Mouse (Mus musculus) CD8-positive naive resting alpha-beta T cell, adult 2 months (primary cell): ENCODE results near the gene Ntsr2.

ENCODE experiments used
- DNase-seq, 2 experiments: peaks; one replicate each; pipeline ENCODE4 v3.0.0; 2022; ENCODE audit warnings: low read depth in 2 of 2, low spot score in 2 of 2

The Ntsr2 gene

DNA sequence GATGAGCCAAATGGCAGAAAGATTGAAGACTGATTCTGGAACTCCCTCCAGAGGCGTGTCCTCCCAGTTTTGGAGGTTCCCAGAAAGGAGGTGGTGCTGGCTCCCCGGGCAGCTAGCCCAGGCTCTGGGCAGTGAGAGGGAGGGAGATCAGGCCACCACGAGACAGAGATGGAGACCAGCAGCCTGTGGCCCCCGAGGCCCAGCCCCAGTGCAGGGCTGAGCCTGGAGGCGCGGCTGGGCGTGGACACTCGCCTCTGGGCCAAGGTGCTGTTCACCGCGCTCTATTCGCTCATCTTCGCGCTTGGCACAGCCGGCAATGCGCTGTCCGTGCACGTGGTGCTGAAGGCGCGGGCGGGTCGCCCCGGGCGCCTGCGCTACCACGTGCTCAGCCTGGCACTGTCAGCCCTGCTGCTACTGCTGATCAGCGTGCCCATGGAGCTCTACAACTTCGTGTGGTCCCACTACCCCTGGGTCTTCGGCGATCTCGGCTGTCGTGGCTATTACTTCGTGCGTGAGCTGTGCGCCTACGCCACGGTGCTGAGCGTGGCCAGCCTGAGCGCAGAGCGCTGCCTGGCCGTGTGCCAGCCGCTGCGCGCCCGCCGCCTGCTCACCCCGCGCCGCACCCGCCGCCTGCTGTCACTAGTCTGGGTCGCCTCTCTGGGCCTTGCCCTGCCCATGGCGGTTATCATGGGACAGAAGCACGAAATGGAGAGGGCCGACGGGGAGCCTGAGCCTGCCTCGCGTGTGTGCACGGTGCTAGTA, at the start of gene Ntsr2:
Ntsr2 (plus strand) TSS at position 51 of the 762 bp plus-strand sequence.
- no peak for DNase-seq

DNA sequence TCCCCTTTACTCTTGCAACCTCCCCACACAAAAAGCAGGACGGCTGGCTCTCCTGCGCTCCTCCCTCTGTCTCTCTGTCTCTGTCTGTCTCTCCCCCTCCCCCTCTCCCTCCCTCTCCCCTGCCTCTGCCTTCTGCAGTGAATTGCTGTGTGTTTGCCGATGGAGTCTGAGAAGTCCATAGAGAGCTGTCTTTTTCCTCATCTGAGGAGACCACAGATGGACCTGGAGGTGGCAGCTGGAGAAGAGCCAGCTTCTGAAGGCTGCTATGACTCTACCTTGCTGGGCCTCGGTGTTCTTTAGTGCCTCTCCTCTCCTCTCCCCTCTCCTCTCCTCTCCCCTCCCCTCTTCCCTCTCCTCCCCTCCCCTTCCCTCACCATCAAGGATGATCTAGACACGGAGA, 47.6 kb upstream of the Ntsr2 start:
- DNase-seq, result no peak

DNA sequence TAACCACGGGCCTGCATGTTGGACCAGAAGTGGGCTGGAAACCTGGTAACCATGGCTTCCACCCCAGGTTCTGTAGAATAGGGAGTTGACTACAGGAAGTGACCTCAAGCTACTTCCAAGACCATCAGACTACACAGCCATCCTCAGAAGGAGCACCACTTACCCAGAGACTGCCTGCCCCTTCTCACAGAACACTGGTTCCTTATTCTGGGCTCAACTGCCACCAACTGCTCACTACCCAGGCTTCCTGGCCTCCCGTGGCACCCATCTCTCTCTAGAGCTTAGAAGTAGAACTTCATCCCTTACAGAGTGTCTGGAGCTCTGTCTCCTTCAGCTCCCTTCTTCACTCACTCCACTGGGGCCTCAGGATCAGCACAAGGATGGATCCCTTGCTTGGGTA, 42.2 kb upstream of the Ntsr2 start, which contains the start of gene Lpin1:
Lpin1 (minus strand) TSS at position 31 of the 400 bp plus-strand sequence.
- DNase-seq, result no peak

DNA sequence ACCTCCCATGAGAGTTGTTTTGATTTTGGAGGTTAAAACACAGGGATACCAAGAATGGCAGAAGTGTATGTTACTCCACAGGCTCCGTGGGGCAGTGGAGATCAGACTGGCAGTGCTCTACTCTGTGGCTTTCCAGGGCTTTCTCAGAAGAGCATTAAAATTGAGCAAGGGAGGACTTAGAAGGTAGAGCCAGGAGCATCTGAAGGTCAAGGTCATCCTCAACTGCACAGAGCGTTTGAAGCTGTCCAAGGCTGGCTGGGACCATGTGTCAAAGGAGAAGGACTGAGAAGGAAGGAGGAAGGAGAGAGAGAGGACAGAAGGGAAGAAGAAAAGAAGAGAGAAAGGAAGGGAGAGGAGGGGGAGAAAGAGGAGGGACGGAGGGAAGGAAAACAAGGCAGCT, 38.6 kb upstream of the Ntsr2 start:
- DNase-seq, result no peak

DNA sequence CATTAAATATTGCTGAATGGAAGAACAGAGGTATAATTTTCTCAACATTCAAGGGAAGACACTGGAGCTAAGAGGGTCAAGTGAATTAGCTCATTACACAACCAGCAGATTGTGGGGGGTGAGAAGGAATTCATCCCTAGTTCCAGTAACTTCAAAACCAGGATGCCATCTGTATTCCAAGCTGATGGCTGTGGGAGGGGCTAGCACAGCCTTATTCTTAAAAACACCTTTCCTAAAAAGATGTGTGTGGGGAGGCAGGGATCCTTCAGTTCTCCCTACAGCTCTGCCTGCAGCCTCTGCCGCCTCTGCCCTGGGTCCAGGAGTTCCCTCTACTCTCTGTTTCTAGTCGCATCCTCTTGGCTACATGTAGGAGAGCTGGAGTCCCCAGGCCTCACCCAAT, 37.4 kb upstream of the Ntsr2 start:
- DNase-seq, result no peak

DNA sequence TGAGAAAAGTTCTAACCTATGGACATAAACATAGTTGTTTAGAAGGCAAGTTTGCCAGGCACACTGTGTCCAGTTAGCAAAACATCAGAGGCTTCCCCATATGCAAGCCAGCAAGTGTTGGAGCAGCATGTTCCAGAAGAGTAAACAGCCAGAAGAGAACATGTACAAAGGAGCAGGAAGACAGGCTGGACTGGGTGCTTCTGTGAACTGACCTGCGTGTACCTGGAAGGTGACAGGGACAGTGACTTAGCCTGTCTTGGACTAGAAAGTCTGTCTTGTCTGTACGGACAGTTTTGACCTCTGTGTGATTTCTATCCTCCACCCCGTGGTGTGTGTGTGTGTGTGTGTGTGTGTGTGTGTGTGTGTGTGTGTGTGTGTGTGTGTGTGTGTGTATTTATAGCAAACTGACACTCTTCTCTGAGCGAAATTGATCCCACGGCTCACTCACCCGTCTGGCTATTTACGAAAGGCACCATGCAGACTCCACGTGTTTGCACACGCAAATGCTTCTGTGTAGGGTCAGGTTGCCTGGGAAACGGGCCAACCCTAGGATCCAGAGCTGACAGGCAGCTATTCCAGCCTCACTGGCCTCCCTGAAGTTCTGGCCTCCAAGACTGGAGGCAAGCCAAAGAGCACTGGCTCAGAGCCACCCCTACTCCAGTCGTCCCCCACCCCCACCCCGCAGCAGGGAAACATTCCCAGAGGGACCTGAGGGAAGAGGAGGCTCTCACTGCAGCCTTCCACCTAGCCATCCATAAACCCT, 34.5 kb upstream of the Ntsr2 start:
- no peak for DNase-seq

DNA sequence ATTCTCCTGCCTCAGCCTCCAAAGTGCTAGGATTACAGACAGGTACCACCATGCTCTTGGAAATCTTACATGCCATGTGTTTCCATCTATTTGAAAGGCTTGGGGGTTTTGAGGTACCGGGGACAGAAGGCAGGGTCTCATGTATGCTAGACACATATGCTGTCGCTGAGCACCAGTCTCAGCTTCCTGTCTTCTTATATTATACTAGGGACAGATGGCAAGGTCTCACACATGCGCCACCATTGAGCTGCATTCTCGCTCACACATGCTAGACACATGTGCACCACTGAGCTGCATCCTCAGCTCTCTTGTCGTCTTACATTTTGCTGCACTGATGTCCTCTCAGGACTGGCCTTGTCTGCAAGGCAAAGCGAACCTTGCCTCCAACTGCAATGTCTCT, 33.7 kb upstream of the Ntsr2 start:
- no peak for DNase-seq

DNA sequence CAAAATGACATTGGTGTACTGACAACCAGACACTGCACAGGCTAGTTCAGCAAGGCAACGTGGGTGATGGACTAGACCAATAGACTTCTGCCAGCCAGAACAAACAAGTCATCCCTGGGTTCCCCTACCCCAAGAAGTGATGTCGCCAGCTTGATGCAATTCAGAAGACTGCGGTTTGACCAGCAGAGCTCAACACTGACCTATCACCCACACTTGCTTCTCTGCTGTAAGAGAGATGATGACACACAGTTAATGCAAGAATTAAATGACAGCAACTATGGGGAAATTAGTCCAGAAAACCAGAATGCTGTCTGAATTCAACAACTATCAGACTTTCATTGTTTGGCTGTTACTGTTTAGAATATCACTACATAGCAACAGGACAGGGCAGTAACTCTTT, 33.0 kb upstream of the Ntsr2 start:
- no peak for DNase-seq

DNA sequence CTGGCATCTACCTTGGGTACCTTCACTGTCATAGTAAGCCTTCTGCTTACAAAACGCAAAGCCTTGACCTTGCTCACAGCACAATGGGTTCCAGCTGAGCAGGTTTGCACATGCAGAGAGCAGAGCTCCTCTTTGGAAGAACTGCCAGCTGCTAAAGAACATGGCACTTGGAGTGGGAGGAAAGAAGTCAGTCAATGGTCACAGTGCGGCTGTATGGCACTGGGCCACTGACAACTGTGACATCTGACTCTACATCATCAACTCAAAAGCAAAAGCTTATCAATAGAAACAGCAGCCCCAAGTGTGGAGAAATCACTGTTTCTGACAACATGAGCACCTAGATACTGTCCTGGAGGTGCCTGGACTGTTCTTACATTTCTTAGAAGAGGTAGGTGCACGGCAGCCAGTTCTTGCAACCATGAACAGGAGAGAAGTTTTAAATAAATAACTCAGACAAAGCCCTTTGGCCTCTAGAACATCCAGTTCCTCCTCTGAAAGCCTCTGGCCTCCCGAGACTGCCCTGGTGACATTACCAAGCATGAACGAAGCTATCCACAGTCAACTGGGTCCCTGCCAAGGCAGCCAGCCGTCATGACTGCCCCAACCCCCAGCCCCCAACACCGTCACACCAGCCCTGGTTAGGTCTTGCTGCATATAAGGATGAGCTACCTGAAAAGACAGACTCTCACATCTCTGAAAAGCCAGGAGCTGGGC, 22.9 kb upstream of the Ntsr2 start:
- DNase-seq, result no peak

DNA sequence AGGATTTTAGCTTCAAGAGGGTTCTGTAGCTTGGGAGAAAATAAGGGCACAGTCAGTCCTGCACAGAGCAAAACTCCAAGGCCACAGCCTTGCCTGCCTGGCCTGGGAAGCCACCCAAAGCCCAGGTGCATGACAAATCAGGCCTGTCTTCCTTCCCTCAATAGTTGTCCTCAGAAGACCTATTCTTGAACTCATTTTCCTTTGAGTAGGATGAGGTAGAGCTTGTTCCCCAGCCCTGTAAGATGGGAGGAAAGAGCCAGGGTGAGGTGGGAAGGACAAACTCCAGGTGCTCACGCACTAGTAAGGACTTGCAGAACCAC, 22.4 kb upstream of the Ntsr2 start:
- DNase-seq, result no peak

DNA sequence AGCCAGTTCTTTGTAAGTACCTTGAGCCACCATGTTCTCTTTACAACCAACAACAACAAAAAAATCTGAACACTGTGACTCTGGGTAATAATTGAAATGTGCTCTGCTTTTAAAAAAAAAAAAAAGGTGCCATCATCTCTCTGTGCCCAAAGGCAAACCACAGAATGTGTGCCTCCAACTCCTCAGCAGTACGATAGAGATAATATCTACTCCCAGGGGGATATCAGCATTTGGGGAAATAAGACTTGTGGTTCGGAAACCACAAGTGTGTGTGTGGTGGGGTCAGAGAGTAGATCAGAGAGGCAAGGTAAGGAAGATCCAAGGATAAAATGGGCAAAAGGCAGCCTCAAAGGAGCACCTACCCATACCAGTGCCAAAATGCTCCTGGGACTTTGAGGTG, 21.8 kb upstream of the Ntsr2 start:
- no peak for DNase-seq

DNA sequence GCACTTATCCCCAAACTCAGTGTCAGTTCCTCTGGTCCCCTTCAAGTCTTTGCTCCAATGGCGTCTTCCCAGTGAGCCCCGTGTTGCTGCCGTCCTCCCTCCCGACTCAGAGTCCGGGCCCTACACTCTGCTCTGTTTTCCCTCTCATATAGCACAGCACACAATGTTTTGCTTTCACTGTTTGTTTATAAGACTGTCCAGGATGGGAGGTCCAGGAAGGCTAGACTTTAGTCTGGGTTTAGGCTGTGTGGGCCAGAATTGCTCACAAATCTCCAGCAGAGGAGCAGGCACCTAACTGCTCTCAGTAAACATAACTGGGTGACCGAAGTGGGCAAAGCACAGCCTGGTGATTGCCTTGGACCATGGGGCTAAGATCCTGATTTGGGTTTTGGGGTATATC, 19.9 kb upstream of the Ntsr2 start:
- no peak for DNase-seq

DNA sequence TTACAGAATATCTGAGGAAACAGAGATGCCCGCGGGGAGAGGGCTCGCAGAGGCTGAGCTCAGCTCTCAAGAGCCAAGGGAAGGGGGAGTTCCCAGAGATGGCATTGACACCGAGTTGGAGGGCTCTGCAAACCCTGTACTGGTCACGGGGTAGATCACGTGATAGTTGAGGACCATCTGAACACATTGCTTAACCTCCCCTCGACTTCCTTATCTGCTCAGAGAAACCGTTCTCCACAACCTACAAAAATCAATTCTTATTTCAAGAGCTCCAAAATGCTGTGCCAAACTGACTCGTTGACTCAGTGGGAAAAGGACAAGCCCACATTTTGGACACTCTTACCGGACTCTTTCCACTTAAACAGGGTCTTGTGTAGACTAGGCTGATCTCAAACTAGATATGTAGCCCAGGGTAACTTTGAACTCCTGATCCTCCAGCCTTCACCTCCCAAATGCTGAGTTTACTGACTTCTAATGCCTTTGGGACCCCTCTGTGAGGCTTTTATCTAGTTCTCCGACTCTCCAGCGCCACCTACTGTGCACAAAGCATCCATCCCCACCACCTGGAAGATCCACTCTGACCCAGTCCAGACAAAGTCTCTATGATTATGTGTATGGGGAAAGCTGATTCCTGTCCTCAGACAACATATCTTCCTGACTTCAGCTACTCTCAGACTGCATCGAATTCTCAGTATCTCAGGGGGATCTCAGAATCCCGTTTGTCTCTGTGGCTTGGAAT, 18.9 kb upstream of the Ntsr2 start:
- peak; percentile 16 to 40 for DNase-seq

DNA sequence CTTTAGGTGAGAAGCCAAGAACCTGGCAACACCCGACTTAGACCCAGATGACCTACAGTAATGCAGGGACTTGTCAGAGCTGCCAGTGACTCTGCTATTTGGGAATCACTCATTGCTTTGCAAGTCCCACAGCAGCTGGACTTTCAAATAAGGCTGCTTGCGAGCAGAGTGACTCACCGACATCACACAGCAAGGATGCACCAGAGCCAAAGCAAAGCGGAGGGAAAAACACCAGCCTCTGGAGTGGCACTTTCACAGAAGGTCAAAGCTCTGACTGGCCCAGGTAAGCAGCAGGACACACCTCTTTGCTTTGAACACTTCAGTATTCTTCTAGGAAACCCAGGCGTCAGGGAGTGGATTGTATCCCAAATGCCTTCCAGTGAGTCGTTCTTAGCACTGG, 17.4 kb upstream of the Ntsr2 start:
- DNase-seq, result no peak

DNA sequence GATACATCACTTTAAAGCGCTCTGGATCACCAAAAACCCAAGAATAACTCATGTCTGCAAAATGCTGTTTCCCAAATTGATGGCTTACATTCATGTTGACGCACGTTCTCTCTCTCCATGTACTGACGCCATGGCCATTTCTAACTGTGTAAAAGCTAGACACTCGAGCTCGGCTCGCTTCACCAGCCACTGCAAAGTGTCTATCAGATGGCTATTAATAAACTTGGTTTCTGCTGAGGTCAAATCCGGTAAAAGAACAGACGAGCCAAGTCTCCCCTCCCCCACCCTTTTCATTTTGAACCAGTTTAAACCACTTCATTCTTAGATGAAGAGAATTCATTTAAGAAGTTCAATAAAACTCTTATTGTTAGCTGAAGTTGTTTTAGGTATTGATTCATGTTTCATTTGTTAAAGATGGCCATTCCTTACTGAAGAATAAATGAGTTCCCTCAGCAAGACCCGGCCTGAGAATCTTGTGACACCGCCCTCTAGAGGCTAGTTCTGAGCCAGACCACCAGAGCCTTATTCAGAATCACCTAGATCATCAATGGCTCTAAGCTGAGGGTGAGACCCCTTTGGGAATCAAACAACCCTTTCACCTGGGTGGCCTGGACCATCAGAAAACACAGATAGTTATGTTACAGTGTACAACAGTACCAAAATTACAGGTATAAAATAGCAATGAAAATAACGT, 14.0 kb upstream of the Ntsr2 start:
- DNase-seq, result no peak

DNA sequence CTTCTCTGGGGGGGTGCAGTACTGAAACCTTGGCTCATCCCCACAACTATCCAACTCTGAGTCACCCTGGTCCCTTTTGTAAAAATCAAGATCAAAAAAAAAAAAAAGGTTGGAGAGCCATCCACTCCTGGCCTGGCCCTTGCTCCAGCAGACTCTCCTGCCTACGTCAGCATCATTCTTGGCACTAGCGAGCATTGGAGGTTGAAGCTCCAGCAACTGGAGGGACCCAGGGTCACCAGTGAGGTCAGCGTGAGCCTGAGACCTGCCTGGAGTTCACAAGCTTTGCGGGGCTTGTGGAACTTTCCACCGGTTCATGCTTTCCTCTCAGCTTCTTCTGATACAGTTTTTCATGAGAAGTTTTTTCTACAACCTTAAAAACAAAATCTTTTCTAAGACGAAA, 13.1 kb upstream of the Ntsr2 start:
- DNase-seq, result no peak

DNA sequence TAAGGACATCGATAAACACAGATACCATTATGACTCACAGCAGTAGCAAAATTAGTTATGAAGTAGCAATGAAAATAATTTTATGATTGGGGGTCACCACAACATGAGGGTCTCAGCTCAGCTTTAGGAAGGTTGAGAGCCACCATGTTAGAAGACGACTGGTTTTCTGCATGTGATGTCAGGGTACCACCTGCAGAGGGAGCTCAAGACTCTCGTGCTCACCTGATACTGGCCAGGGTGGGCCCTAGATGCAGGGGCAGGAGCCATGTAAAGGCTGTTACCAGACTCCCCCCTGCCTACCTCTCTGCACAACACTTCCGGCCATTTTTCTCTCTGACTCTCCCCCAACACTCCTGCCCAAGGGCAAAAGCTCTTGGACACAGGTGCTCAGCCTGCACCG, 11.2 kb upstream of the Ntsr2 start:
- DNase-seq, result no peak

DNA sequence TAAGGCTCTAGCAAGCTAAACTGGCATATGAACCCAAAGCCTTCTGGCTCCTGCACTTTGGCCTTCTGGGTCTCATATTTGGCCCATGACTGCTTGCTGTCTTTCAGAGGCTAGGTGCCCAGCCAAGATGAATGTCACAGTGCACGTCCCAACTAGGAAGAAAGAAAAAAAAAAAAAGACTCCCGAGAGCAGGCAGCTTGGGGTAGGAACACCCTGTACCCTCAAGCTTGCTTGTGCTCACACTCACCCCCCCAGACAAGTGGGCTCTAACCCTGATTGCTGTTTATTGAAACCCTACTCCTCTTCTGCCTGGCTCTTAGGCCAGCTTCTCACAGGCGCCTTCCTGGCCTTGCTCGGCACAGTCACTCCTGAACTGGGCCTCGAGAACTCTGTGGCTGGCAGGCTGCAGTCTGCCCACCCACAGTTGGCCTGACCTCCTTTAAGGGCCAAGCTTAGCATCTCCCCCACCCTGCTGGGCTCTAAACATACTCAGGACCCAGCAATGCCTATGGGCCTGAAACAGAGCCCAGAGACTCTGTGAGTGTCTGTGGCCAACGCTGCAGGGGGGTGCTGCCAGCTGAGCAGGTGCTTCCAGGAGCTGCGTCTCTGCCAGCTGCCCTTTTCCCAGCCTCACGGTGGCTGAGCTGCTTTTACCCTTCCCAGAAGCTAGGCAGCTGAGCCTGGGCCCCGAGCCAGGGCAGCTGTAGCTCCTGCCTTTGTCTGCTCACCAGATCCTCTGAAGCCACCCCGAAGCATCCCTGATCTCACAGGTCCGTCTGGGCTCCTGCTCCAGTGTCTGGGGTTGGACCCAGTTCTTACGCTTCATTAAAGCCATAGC, 9.5 kb upstream of the Ntsr2 start:
- DNase-seq, result no peak

DNA sequence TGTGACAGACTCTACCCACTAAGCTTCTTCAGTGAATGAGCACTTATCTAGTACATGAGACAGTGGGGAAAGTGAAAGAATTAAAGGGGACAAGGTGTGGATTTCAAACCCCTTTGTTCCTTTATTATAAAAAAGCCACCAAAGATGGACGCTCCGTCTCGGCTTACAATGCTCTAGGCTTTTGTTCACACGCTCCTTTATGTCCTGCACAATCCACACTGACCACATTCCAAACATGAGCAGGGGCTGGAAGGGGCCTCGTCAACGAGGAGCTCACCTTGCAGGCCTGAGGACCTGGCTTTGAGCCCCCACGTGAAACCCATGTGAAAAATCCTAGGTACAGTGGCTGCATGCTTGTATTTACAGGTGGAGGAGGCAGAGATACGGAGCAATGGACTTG, 8.5 kb upstream of the Ntsr2 start:
- DNase-seq, result no peak

DNA sequence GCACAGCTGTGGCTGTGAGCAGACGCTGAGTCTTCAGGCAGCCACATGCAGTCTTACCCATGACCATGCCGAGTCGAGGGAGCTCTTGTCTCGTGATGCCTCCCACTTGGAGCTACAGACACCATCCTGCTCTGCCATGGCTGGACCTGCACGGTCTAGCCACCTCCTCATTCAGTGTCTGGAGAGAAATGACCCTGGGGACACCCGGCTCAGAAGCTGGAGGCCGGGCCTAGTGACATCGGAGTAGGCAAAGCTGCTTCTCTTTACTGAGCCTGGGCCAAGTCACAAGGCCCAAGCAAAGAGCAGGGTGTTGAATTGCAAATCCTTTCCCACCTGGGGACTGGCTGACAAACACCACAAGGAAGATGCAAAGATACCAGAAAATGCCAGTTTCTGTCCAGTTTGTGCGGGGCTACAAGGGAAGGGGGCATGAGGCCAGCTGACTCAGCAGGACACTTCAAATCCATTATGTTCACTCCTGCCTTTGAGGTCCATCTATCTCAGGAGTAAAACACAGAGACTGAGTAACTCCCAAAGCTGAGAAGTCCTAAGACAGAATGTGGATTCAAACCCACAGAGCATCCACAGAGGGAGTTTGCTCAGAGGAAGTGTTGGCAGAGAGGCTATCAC, 6.3 kb upstream of the Ntsr2 start:
- no peak for DNase-seq
